Mouse (Mus musculus) embryonic fibroblast, embryonic 13.5 days (primary cell): Measurements from ENCODE around the gene Hmcn1.

Experiments used
- CTCF ChIP-seq: IDR thresholded peaks from 2 replicates; pipeline ENCODE4 v1.5.1; 2011; ENCODE audit warnings: mild to moderate bottlenecking, control low read depth, low read length, moderate library complexity, borderline replicate concordance; ENCODE audit not compliant: insufficient read depth
- POLR2A ChIP-seq: IDR thresholded peaks from 2 replicates; pipeline ENCODE4 v1.6.1; 2011; ENCODE audit warnings: low read depth, mild to moderate bottlenecking, control low read depth, low read length, moderate library complexity

GRCm38 (mm10) chr1:151011056-151011455, 17.8 kb upstream of the Hmcn1 start:
- TF ChIP-seq CTCF (peak; percentile 61; the same call in 1 of the 2 replicates), POLR2A (no peak)
